Mouse (Mus musculus): ENCODE results near the gene Fam161a.
A peak's percentile ranks its signal among the peaks of the same experiment; 100 is the strongest.

Fam161a gene

DNA sequence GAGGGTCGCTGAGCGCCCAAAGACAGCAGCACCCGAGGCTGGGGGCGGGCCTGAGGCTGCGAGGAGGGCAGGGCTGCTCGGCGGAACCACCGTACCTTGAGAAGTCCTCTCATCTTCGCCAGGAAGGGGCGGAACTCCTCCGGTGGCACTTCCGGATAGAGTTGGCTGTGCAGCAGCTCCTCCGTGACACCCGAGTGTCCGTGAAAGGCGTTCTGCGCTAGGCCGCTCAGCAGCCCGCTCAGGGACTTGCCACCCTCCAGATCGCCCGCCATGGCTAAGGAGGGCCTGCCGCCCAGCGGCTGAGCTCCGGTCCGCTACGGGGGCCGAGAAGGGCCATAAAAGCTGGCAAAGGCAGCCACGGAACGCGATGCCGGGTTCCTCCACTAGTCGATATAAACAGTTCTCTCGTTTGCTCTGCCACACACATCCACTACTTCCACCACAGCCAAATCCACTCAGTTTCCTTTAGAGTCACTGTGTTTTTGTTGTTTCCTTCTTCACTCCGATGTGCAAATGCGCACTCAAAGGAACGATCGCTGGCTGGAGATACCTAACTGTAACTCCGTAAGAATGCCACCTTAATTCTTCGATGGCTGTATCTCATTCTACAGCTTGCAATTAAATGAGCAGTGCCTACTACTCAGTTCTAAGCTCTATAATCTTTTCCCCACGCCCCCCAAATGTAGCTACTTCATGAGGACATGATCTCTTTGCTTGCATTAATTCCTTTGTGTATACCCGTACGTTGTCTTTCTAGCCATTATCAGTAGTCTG, 25.2 kb upstream of the Fam161a start, which contains the start of the genes Gm28048 and Commd1:
Gm28048 (minus strand) TSS at position 107 of the 774 bp plus-strand sequence.
Commd1 (minus strand) TSS at position 399 of the 774 bp plus-strand sequence.
- no peak; the same call in 1 of the 2 replicates for TF ChIP-seq GATA4 (IDR thresholded peaks at IDR 0.05; ENCODE audit: insufficient replicate concordance, low read length)

DNA sequence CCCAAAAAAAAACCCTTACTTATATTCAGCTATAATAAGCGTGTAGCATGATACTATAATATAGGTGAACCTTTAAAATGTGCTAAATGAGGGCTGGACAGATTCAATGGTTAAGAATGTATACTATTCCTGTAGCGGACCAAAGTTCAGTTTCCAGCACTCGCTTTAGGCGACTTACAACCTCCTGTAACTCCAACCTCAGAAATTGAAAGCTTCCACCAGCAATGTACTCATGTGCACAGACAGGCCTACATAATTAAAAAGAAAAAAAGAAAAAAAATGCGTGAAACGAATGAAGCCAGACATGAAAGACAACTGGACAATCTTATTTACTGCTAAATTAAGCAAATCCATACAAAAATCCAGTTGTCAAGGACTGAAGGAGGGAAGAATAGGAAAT, 24.5 kb upstream of the Fam161a start:
- TF ChIP-seq GATA4 (IDR thresholded peaks at IDR 0.05; ENCODE audit: insufficient replicate concordance, low read length): no peak

DNA sequence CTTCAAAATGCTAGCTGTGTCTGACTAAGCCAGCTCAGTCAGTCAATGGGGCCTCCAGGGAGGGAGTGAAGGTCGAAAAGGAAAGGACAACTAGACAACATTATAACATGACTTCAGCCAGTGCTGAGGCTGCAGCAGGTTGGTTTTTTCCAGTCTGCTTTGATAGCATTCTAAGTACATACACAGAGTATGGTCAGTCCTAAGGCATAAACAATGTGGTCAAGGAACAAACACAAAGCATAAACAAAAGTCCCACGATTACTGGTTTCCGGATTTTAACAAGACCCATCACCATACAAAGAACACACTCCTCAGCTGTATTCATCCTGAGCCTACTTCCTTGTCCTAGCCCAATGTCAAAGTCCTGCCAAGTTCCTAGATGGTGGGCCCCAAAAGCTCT, 21.8 kb upstream of the Fam161a start:
- TF ChIP-seq GATA4 (IDR thresholded peaks at IDR 0.05; ENCODE audit: insufficient replicate concordance, low read length): no peak

DNA sequence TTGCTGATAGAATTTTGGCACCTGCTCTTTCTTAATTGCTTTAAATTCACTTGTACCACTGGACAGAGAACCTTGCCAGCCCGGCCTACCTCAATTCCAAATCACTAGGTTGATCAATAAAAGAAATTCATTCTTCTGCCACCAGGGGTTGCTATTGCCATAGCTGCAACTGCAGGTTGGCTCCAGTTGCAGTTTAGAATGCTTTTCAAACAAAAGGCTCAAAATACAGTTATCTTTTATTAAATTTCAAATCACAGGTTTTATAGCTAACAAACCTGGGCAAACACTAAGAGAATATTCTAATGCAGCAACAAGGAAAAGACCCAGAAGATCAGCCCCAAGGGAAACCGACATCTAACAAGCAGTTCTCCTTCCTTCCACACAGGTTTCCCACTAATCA, 20.0 kb upstream of the Fam161a start:
- no peak for TF ChIP-seq GATA4 (IDR thresholded peaks at IDR 0.05; ENCODE audit: insufficient replicate concordance, low read length)

DNA sequence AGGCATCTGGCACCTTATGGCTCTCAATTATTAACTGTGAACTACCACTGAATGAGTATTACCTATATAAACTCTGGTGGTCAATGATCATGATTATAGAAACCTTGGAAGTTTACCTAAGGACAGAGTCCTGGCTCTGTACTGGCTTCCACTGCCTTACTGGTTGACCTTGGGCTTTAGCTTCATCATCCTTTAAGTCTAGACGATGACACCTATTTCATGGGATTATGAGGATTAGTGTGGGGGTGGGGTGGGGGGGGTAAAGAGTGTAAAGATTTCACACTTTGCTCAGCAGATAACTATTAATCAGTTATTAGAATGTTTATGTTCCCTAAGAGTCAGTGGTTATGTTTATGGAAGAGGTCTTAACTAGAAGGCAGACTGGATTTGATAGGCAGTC, 17.5 kb upstream of the Fam161a start:
- TF ChIP-seq GATA4 (IDR thresholded peaks at IDR 0.05; ENCODE audit: insufficient replicate concordance, low read length): no peak

DNA sequence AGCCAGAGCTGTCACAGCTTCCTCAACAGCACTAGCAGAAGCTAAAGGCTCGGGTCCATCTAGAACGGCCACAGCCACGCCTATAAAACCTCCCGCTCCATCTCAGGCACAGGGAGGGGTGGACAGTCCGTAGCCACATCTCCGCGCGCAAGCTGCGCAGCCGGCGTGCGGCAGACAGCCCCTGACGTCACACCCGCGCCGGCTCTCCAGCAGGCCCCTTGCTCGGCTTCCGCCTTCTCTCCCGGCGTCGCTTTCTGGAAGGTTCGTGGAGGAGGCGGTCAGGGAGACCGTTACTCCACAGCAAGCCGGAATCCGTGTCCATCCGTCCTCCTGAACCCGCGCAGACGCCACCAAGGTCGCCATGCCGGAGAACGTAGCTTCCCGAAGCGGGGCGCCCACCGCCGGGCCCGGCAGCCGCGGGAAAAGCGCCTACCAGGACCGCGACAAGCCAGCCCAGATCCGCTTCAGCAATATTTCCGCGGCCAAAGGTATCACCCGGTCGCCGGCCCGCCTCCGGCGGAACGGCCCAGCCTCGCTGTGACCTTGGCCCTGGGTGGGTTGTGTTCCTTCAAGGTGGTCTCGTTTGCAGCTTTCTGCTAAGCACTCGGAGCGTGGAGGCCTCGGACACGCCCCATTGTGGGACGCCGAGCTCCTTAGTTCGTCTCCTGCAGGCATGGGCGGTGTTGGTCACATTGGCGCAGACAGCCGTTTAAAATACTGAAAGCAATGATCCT, 16.8 kb upstream of the Fam161a start, which contains the start of gene Cct4:
Cct4 (plus strand) TSS at position 127 of the 734 bp plus-strand sequence.
- peak; percentile 61; the same call in 1 of the 2 replicates for TF ChIP-seq GATA4 (IDR thresholded peaks at IDR 0.05; ENCODE audit: insufficient replicate concordance, low read length)

DNA sequence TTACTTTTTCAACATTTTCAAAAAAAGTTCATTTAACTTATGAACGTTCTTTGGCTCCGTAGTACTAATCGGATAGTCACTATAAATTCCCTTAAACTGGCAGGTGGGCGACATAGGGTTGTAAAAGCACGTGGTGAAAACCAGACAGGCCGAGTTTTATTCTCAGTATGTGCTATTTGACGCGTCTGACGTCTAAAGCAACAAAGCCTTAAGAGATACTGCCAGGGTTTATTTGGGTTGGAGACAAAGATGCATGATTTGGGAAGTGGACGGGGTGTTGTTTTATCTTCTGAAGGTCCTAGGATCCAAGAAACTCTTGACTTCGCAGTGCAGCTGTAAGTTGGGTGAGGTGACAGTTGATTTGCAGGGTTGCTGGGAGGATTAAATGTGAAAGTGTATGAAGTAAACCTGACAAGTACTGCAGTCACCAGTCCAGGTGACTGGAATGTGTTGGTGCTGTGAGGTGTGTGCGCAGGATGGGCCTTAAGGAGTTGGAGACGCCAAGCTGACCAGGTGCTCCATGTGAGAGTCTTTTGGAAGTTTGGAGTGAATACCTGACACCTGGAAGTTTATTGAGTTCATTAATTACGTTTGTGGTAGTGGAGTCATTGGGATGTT, 16.0 kb upstream of the Fam161a start:
- no peak for TF ChIP-seq GATA4 (IDR thresholded peaks at IDR 0.05; ENCODE audit: insufficient replicate concordance, low read length)

DNA sequence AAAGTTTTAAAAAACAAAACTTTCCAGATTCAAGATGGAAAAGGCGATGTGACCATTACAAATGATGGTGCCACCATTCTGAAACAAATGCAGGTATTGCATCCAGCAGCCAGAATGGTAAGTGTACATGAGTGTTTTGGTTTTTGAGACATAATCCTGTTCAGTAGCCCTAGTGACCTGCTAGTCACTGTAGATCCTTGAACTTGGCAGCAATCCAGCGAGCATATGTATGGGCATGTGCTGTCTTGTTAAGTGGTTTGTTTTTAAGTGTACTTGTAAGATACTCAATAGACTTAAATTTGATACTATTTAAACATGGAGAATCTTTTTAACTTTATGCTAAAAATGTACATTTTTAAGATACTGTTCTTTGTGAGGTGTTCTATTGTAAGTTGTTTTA, 13.1 kb upstream of the Fam161a start:
- no peak for TF ChIP-seq GATA4 (IDR thresholded peaks at IDR 0.05; ENCODE audit: insufficient replicate concordance, low read length)

DNA sequence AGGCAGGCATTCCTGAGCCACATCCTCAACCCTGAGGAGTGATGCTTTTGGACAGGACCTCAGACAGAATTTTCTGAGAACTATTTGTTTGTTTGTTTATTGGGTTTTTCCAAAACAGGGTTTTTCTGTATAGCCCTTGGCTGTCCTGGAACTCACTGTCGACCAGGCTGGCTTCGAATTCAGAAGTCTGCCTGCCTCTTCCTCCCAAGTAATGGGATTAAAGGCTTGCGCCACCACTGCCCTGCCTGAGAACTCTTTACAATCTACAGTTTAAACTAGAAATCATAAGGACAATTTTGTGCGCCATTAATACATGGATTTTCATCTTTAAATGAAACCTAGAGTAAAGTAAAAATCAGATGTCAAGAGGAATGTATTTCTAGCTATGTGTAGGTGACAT, 11.9 kb upstream of the Fam161a start:
- TF ChIP-seq GATA4 (IDR thresholded peaks at IDR 0.05; ENCODE audit: insufficient replicate concordance, low read length): no peak

DNA sequence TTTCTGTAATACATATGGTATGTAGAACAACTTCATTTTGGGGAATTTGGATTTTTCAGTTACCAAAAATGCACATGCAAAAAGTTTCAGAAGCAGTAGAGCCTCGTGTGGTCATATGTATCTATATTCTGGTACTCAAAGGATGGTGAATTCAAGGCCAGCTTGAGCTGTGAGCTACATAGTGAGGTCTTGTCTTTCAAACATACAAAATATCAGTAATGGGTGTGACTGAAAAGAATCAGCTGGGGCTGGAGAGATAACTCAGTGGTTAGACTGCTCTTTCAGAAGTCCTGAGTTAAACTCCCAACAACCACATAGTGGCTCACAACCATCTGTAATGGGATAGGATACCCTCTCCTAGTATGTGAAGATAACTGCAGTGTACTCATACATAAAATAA, 9.0 kb upstream of the Fam161a start:
- no peak for TF ChIP-seq GATA4 (IDR thresholded peaks at IDR 0.05; ENCODE audit: insufficient replicate concordance, low read length)

DNA sequence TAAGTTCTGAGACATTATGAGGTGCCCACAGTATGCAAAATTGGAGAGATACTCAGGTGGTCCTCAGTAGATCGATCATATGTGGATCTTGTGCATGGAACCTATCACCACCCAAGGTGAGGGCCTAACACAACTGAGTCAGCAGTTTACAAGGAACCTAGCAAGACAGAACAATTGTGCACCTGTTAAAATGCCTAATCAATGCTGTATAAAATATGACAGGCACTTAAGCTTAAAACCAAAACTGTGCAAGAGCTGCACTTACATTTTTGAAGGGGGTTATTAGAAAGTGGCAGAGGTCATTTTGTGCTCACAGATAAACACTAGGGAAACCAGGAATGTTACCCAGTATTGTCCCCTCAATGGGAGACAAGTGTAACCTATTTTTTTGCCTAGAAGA, 2.1 kb upstream of the Fam161a start:
- TF ChIP-seq GATA4 (IDR thresholded peaks at IDR 0.05; ENCODE audit: insufficient replicate concordance, low read length): no peak

DNA sequence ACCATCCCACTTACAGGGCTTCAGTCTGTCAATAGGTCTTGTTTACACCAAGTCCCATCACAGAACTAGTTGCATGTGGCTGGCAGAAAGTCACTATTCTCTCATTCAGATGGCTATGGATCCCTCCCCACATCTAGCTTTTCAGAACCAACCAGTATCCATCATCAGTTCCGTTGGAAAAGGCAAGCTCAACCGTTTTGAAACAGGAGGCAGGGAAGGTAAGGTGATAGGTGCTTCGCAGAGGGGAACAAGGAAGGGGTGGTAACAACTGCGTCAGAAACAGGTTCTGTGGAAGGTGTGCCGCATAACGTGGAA, 208 bp upstream of the Fam161a start:
- TF ChIP-seq GATA4 (IDR thresholded peaks at IDR 0.05; ENCODE audit: insufficient replicate concordance, low read length): no peak

DNA sequence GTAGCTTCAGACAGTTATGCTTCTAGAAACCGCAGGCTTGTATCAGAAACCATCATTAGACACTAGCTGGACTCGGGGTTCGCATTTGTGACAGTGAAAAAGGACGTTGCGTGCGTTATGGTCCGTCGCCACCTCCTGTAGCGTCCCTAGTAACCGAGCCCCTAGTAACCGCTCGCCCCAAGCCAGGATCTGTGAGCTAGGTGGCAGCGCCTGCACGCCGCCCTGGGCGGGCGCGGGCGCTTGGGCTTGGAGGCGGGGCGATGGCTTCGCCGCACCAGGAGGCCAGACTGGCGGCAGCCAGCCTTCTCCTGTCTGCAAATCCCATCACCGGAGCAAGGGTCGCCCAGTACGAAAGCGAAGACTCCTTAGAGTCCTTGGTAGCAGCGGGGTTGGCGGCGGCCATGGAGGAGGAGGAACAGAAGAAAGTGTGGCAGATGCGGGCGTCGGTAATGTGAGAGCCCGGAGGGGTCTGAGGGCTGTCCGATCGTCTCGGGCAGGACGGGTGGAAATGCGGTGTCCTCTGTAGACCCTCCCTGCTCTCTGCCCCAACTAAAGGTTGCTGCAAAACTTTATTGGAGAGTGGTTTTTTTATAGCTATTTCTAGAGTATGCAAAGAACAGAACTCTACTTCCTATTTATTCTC, 971 bp downstream of the Fam161a start:
- TF ChIP-seq GATA4 (IDR thresholded peaks at IDR 0.05; ENCODE audit: insufficient replicate concordance, low read length): peak; percentile 19; the same call in 1 of the 2 replicates

DNA sequence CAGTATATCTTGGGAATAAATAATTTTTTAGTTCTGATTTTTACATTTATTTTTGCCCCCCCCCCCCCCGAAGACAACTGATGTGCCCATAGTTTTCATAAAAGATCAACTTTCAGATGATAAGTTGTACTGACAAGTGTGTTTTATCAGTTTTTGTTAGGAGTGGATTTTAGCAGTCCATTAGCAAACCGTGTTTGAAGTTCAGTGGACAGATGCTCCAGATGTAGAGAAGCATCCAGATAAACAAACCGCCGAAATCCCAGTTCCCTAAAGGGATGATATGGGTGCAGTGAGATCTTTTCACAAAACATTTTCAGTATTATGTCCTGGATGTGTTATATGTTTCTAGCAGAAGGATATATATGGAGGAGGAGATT, 1.5 kb downstream of the Fam161a start:
- no peak for TF ChIP-seq GATA4 (IDR thresholded peaks at IDR 0.05; ENCODE audit: insufficient replicate concordance, low read length)

DNA sequence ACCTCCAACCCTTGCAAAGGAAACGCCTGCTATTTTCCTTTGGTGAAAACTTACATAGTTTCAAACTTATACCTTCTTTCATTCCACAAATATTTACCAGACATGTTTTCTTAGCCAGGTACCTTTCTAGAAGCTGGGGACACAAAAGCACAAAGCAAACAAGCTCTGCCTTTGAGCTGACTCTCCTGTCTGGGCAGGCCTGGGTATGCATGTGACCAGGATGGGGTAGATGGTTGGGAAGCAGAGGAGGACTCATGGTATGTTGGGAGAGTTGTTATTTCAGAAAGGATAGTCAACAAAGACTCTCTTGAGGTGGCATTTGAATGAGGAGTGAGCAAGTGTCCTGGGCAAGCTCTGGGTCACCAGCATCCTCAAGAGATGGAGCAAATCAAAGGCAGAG, 5.8 kb downstream of the Fam161a start:
- no peak for TF ChIP-seq GATA4 (IDR thresholded peaks at IDR 0.05; ENCODE audit: insufficient replicate concordance, low read length)

Measured in liver, adult (tissue).